Mouse (Mus musculus): ENCODE measurements around the gene Amigo3.
"Not testable (repeated sequence)": the region's sequence is repeated elsewhere in the genome, so short reads cannot be mapped to it uniquely, and the experiment has no call there.

Gene Amigo3

DNA sequence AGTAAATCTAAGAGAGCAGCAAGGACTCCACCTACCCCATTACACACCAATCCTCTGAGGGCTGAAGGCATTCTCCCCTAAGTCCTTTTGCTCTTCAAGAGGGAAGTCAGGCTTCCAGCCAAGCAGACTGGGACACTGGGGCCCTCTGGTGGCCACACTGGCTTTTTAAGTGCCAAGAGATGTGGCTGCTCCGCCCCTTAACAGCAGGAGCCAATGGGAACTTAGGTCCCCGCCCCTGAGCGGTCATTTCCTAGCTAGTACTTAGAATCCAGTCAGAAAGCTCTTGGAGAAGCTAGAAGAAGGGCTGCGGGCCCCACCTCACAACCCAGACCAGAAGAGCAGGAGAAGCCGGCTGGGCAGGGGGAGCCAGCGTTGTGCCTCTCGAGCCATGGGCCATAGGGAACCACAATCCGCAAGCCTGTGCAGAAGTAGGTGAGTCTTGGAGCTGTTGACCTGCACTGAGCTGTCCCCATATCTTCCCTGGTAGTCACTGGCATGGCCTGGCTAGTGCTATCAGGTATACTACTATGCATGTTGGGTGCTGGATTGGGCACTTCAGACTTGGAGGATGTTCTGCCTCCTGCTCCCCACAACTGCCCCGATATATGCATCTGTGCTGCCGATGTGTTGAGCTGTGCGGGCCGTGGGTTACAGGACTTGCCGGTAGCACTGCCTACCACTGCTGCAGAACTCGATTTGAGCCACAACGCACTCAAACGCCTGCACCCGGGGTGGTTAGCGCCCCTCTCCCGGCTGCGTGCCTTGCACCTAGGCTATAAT, at the start of gene Amigo3:
Amigo3 (plus strand) TSS at position 275 of the 780 bp plus-strand sequence.
- DNase-seq (ENCODE audit: low spot score in 2 of 2): peak; percentile 95 to 99

DNA sequence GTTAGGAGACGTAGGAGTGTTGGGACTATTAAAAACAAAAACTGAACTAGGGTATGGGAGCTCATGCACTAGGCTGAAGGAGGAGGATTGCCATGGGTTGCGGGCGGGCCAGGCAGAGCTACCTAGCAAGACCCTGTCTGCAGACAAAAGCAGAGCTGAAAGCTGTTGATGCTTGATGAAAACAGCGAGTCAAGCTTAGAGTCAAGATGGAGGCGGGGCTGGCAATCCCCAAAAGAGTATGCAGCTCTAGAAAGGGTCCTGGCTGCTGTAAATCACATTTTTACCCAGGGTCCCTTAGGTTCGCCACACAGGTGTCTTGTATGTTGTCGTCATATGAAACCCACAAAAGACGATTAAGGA, 49.4 kb upstream of the Amigo3 start:
- DNase-seq (ENCODE audit: low spot score in 2 of 2): no peak

DNA sequence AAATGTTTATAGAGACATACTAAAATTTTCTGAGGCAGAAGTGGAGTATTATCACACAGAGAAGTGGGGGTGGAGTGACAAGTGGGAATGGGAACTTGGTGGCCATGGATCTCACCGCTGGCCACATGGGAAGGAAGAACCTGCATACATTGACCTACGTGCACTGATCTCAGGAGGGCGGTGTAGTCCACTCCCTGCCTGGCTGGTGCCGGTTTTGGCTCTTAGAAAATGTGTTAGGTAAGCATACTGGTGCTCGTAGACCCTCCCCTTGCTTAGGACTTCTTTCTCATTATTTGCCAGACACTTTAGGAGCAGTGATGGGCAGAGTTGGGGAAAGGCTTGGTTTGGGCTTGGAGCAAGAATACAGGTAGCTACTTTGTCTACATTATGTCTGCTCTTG, 44.9 kb upstream of the Amigo3 start:
- no peak for DNase-seq (ENCODE audit: low spot score in 2 of 2)

GRCm38 (mm10) chr9:108010385-108010784, 42.6 kb upstream of the Amigo3 start:
- no peak for DNase-seq (ENCODE audit: low spot score in 2 of 2)

DNA sequence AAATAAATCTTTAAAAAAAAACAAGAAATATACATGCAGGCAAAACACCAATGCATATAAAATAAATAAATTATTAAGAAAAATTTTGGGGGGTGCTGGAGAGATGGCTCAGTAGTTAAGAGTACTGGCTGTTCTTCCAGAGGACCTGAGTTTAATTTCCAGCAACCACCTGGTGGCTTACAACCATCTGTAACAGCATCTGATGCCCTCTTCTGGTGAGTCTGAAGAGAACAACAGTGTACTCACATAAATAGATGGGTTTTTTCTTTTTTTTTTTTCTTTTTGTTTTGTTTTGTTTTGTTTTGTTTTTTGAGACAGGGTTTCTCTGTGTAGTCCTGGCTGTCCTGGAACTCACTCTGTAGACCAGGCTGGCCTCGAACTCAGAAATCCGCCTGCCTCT, 39.4 kb upstream of the Amigo3 start:
- not testable (repeated sequence) for DNase-seq (ENCODE audit: low spot score in 2 of 2)

DNA sequence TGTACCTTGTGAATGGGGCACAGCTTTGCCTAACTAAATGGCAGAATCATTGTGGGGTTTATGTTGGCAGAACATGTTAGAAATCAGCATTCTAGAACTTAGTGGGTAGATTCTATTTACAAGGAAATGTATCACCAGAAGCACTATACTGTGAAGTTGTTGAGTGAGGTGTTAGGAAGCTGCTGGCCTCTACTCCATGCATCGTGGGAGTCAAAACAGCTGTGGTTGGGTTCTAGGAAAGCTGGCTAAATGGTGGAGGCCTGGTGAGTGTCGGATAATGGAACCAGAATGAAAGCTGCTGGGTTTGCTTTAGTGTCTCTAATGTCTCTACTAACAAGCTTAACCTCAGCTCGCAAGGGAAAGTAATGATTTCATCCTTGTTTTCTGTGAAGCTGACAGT, 35.8 kb upstream of the Amigo3 start:
- DNase-seq (ENCODE audit: low spot score in 2 of 2): no peak

GRCm38 (mm10) chr9:108020741-108021140, 32.2 kb upstream of the Amigo3 start:
- DNase-seq (ENCODE audit: low spot score in 2 of 2): no peak

DNA sequence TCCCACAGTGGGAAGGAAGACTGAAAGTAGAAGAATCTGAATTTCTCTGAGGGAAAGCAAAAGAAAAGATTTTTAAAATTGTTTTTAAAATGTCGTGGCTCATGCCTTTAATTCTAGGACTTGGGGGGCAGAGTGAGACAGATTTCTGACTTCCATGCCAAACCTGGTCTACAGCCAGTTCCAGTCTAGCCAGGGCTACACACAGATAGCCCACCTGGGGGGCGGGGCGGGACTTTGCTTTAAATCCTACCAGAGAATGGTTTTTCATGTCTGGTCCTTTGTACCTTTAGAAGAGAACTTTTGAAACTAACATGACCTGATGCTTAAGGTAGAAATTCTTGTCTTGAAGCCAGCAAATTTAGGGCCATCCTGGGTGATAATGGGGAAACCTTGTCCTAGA, 29.7 kb upstream of the Amigo3 start:
- no peak for DNase-seq (ENCODE audit: low spot score in 2 of 2)

- no peak for DNase-seq (ENCODE audit: low spot score in 2 of 2)
Observed at GRCm38 (mm10) chr9:108026584-108026983, 26.4 kb upstream of the Amigo3 start.

GRCm38 (mm10) chr9:108027867-108028266, 25.1 kb upstream of the Amigo3 start:
- DNase-seq (ENCODE audit: low spot score in 2 of 2): no peak

DNA sequence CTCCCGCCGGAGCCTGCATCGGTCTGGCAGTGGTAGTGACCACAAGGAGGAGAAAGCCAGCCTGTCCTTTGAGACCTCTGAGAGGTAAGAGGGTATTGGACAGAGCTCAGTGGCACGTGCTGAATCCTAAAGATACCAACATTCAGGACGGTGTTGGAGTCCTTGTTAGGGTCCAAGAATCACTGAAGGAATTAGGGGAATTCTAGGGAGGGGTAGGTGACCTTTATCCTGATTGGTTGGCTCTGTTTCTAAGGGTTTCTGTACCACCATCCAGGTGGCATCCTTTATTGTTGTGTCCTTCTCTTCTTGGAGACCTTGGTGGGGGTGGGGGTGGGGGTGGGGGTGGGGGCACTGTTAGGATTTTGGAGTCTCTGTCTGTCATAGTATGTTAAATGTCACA, 20.8 kb upstream of the Amigo3 start:
- no peak for DNase-seq (ENCODE audit: low spot score in 2 of 2)

DNA sequence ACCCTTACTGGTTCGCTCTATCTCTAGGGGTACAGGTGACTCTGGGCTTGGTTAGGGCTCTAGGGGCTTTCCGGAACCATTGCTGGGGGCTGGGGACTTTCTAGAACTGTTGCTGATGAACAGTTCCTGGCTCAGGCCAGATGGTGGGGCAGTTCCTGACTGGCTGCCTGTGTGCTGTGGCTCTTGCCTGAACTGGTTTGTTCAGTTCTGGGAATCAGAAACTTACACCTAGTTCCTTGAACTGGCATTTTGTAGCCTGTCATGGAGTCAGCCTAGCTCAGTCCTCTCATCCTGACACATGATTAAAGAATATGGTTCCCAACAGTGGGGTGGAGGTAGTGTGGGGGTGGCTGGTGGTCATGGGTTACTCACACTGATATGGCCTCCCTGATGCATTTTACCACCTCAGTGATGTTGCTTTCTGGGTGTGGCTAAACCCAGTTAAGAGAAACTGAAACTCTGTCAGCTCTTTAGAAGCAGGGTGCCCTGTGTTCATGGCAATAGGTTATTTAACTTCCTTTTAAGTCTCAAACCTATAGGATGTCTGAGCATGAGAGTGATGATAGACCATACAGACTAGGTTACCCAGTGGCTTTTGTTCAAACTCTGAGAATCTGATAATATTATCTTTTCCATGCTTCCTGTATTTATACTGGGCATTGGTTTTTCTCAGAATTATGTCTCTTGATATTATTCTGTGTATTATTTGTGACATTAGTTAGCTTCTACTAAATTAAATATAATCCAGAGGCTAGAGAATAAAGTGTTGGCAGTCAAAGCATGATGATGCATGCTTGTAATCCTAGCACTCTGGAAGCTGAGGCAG, 17.4 kb upstream of the Amigo3 start:
- no peak for DNase-seq (ENCODE audit: low spot score in 2 of 2)

- no peak for DNase-seq (ENCODE audit: low spot score in 2 of 2)
Observed at GRCm38 (mm10) chr9:108044751-108045492, 8.0 kb upstream of the Amigo3 start.

- DNase-seq (ENCODE audit: low spot score in 2 of 2): no peak
Observed at GRCm38 (mm10) chr9:108046582-108046981, 6.4 kb upstream of the Amigo3 start.

- DNase-seq (ENCODE audit: low spot score in 2 of 2): no peak
Observed at GRCm38 (mm10) chr9:108047601-108048565, 5.1 kb upstream of the Amigo3 start.

DNA sequence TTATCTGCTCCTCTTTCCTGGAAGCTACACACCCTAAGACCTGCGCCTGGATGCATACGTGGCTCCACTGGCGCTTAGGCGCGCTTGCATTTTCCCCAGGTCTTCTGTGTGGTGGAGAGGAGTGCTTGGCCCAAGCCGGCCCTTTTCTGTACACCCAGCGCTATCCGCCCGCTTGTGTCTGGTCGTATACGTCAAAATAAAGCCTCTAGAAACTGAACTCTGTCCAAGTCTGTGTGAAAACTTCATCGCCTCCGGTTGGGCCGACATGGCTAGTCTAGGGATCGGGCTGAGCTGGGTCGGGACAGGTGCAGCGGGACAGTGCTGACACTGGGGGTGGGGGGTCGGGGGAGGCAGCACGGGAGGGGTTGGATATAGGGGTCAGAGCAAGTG, 4.4 kb upstream of the Amigo3 start:
- DNase-seq (ENCODE audit: low spot score in 2 of 2): peak in 1 of 2 experiments; percentile 38

GRCm38 (mm10) chr9:108049016-108049455, 3.9 kb upstream of the Amigo3 start, which contains the start of gene Gmppb:
Gene Gmppb (plus strand): TSS chr9:108049242.
- DNase-seq (ENCODE audit: low spot score in 2 of 2): peak; percentile 97 to 98

GRCm38 (mm10) chr9:108049561-108050251, 3.3 kb upstream of the Amigo3 start:
- DNase-seq (ENCODE audit: low spot score in 2 of 2): no peak

DNA sequence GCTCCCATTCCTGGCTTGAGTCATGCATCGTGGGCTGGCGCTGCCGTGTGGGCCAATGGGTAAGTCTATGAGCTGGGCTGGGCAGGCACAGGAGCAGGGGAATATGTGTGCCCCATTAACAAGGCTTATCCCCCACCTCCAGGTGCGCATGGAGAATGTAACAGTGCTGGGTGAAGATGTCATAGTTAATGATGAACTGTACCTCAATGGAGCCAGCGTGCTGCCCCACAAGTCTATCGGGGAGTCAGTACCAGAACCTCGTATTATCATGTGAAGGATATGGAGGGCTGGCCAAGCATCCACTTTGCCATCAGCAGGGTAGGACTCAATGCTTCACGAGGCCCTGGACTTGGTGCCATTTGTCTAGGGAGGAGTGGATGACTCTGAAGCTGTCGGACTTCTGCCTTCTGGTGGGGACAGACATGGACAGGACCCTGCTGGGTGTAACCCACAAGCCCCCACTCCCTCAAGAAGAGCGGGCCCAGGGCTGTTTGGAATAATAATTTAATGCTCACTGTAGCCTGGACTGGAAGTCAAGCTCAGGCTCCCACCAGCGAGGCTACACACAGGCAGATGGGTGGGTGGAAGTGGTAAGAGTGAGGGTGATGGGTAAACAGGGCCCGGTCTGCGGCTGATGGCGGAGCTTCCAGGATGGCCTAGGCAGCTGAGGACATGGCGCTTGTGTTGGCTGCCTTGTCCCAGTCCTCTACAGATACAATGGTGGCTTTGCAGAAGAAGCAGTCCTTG, 1.6 kb upstream of the Amigo3 start:
- no peak for DNase-seq (ENCODE audit: low spot score in 2 of 2)

DNA sequence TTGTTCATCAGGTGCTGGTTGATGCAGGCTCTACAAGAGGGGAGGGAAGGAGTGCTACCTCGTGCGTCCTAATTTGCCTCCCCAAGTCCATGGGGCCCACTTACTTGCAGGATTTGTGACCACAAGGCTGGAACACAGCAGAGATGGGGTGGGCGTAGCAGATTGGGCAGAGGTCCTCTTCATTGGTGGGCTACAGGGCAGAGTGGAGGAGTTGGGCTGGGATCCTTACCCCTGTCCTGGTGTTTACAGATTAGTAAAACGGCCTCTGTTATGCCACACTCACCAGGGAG, 1.1 kb upstream of the Amigo3 start:
- DNase-seq (ENCODE audit: low spot score in 2 of 2): no peak
